ENCODE assay signal across 8 mouse cellular contexts in genomic region chr9:32540061-32540405, GRCm38 (mm10). TPM values are rescaled to one million over a fixed set of nuclear protein-coding genes. Genes with fewer than 3 reads are reported as not detected.
DNase-seq lines count a peak whose midpoint lies in the region; ATAC-seq and TF ChIP-seq lines count a peak whose summit lies in the region.

No protein-coding gene starts in this region.

- H3K9me3 ChIP-seq in ES-Bruce4 (replicated peaks; ENCODE audit: control insufficient read depth, insufficient read depth, low read length, poor library complexity, severe bottlenecking): no peaks in the 10 kb centered on the region
- no peaks in the 10 kb centered on the region for H3K9me3 ChIP-seq in forebrain, embryonic 15.5 days
- no peaks in the 10 kb centered on the region for H3K9me3 ChIP-seq in limb, embryonic 12.5 days
- H3K9me3 ChIP-seq in midbrain, embryonic 13.5 days: no peaks in the 10 kb centered on the region

- TF ChIP-seq POLR2A in ES-Bruce4 (IDR thresholded peaks at IDR 0.05; ENCODE audit: insufficient read depth, low read length): no peak

- H3K36me3 ChIP-seq in ES-Bruce4 (ENCODE audit: control insufficient read depth, insufficient read depth, low read length, poor library complexity, severe bottlenecking): no peaks in the 10 kb centered on the region
- H3K36me3 ChIP-seq in forebrain, embryonic 15.5 days: no peaks in the 10 kb centered on the region
- 0 out of 2 replicates have a peak, but pooled peaks cover 2% of the 10 kb centered on the region for H3K36me3 ChIP-seq in limb, embryonic 12.5 days
- no peaks in the 10 kb centered on the region for H3K36me3 ChIP-seq in midbrain, embryonic 13.5 days

- no peak for TF ChIP-seq CTCF in ES-Bruce4 (IDR thresholded peaks at IDR 0.05; ENCODE audit: low read depth, low read length)

- no peak for TF ChIP-seq EP300 in ES-Bruce4 (IDR thresholded peaks at IDR 0.05; ENCODE audit: insufficient read depth, low read depth, low read length)

- 0 out of 2 replicates have a peak overlapping the region, but pooled peaks have one; percentile 4 for H3K9ac ChIP-seq in ES-Bruce4 (ENCODE audit: low read depth, poor library complexity, severe bottlenecking)
- peak overlapping the region; percentile 46; the same call in 1 of the 2 replicates for H3K9ac ChIP-seq in forebrain, embryonic 15.5 days (replicated peaks)
- H3K9ac ChIP-seq in limb, embryonic 12.5 days (replicated peaks): peak overlapping the region; percentile 99
- H3K9ac ChIP-seq in midbrain, embryonic 13.5 days (replicated peaks): peak overlapping the region; percentile 74

- peak overlapping the region; percentile 90 for H3K4me2 ChIP-seq in forebrain, embryonic 15.5 days (replicated peaks)
- H3K4me2 ChIP-seq in limb, embryonic 12.5 days: peak overlapping the region; percentile 71
- peak overlapping the region; percentile 99 for H3K4me2 ChIP-seq in midbrain, embryonic 13.5 days (replicated peaks)

- H3K4me3 ChIP-seq in ES-Bruce4 (ENCODE audit: low read depth, low read length): peak overlapping the region; percentile 38
- peak overlapping the region; percentile 49 for H3K4me3 ChIP-seq in forebrain, embryonic 15.5 days
- H3K4me3 ChIP-seq in limb, embryonic 12.5 days (replicated peaks): peak overlapping the region; percentile 91
- peak overlapping the region; percentile 51 for H3K4me3 ChIP-seq in midbrain, embryonic 13.5 days (replicated peaks)

- peaks cover 1% of the 10 kb centered on the region for H3K4me1 ChIP-seq in ES-Bruce4 (ENCODE audit: control insufficient read depth, insufficient read depth, low read length)
- H3K4me1 ChIP-seq in forebrain, embryonic 15.5 days: peaks cover 39% of the 10 kb centered on the region
- H3K4me1 ChIP-seq in limb, embryonic 12.5 days (replicated peaks): peaks cover 51% of the 10 kb centered on the region
- H3K4me1 ChIP-seq in midbrain, embryonic 13.5 days (replicated peaks): peaks cover 43% of the 10 kb centered on the region

- ATAC-seq in forebrain, embryonic 15.5 days (replicated peaks): peak; percentile 41; the same call in 1 of the 2 replicates
- ATAC-seq in limb, embryonic 12.5 days (ENCODE audit: insufficient number of reproducible peaks, insufficient read depth, low FRiP score, low TSS enrichment, low read depth): no peak; the same call in 1 of the 2 replicates
- ATAC-seq in midbrain, embryonic 13.5 days: no peak

- 1% methylated on average over 13 of the region's 13 CpGs for WGBS in forebrain, embryonic 15.5 days
- WGBS in limb, embryonic 12.5 days: under 1% methylated on average over 13 of the region's 13 CpGs
- WGBS in midbrain, embryonic 13.5 days: 1% methylated on average over 13 of the region's 13 CpGs

- H3K27me3 ChIP-seq in ES-Bruce4 (ENCODE audit: control insufficient read depth, insufficient read depth, low read length, poor library complexity, severe bottlenecking): peaks cover 42% of the 10 kb centered on the region
- H3K27me3 ChIP-seq in forebrain, embryonic 15.5 days: peaks cover 65% of the 10 kb centered on the region
- peaks cover 3% of the 10 kb centered on the region; the same call in 1 of the 2 replicates for H3K27me3 ChIP-seq in limb, embryonic 12.5 days
- peaks cover 78% of the 10 kb centered on the region for H3K27me3 ChIP-seq in midbrain, embryonic 13.5 days

- peak; percentile 97 for DNase-seq in heart, adult 11 months
- no peak for DNase-seq in heart, adult 8-10 months (ENCODE audit: low spot score)
- no peak for DNase-seq in urinary bladder, adult 18-20 months (ENCODE audit: low spot score in 2 of 2)
- no peak for DNase-seq in cerebellum, adult 9-10 months

- H3K27ac ChIP-seq in ES-Bruce4 (ENCODE audit: insufficient read depth, low read length): no peak overlapping the region
- no peak overlapping the region for H3K27ac ChIP-seq in forebrain, embryonic 15.5 days (replicated peaks)
- peak overlapping the region; percentile 98 for H3K27ac ChIP-seq in limb, embryonic 12.5 days
- H3K27ac ChIP-seq in midbrain, embryonic 13.5 days: no peak overlapping the region

RNA-seq across cellular contexts. Expression of gene Fli1, which starts 2.6 kb away (rescaled TPM):
- total RNA-seq in heart, adult 8-10 months (2022): 10 to 100 TPM; 18.5 to 30.7 (median 20.8) TPM
- not detected in 2 replicates for polyA plus RNA-seq in ES-Bruce4 (2011; ENCODE audit: insufficient read depth, insufficient read length, low read depth, missing spikeins)
- 6.1 and 6.2 TPM in 2 replicates for polyA plus RNA-seq in forebrain, embryonic 15.5 days (2015; fragmentation: Nextera tagmentation; extraction: Ambion mirVana)
- 55.6 and 55.9 TPM in 2 replicates for polyA plus RNA-seq in limb, embryonic 12.5 days (2016; fragmentation: Nextera tagmentation; extraction: Ambion mirVana)
- 6.2 and 7.1 TPM in 2 replicates for polyA plus RNA-seq in midbrain, embryonic 13.5 days (2015; fragmentation: Nextera tagmentation; extraction: Ambion mirVana)

Comparison
In these comparisons a context has a peak if more than half of its experiments do, and no peak if none do; other contexts are left out.
1. H3K4me3 ChIP-seq: peak in every context shown above with its lines; median percentile 91 in limb, embryonic 12.5 days; 51 in midbrain, embryonic 13.5 days; 49 in forebrain, embryonic 15.5 days; 38 in ES-Bruce4.
2. H3K9ac ChIP-seq: peak in every context shown above with its lines; median percentile 99 in limb, embryonic 12.5 days; 74 in midbrain, embryonic 13.5 days; 46 in forebrain, embryonic 15.5 days; 4 in ES-Bruce4.